Comparison of ENCODE assay signal across 35 mouse cellular contexts in genomic region chr19:46103437-46104186, GRCm38 (mm10). TPM values are rescaled to one million over a fixed set of nuclear protein-coding genes. Genes with fewer than 3 reads are reported as not detected.
DNase-seq lines count a peak whose midpoint lies in the region; ATAC-seq and TF ChIP-seq lines count a peak whose summit lies in the region.
"Had no signal": no experiment of that assay in that cellular context is flagged by ENCODE, and none has a peak within 500 bp of the region (broad histone marks: within the 10 kb centered on the region; RNA-seq: fewer than 3 reads in every experiment).

No protein-coding gene starts in this region.

- no peak for TF ChIP-seq CTCF in lung, embryonic 14.5 days (IDR thresholded peaks at IDR 0.05; ENCODE audit: low read depth)

- H3K4me3 ChIP-seq in lung, embryonic 14.5 days (ENCODE audit: low read depth, low read length): no peak overlapping the region
- H3K4me3 ChIP-seq: embryonic facial prominence, embryonic 12.5 days; hindbrain, embryonic 12.5 days; limb, embryonic 13.5 days; liver, embryonic 15.5 days; midbrain, embryonic 12.5 days; neural tube, embryonic 15.5 days; stomach, embryonic 15.5 days had no signal

- peak; percentile 56 for DNase-seq in heart, adult 11 months
- no peak for DNase-seq in heart, postnatal 25 days (ENCODE audit: low spot score)
- DNase-seq in lung, embryonic 14.5 days: peak; percentile 37
- no peak for DNase-seq in lung, postnatal 14 days
- peak; percentile 43 for DNase-seq in NIH3T3 (ENCODE audit: low read depth)
- DNase-seq in adrenal gland, postnatal 14 days: peak; percentile 75
- no peak for DNase-seq in gastrocnemius, postnatal 10 days
- DNase-seq: B cell, adult 2 months; cerebellum, adult 11-12 months; forebrain, postnatal 0 days; gastrocnemius, postnatal 36 days; kidney, postnatal 25 days; layer of hippocampus, postnatal 36 days; right cerebral cortex, adult 18-20 months; right cerebral cortex, postnatal 4 days; thymus, adult 18-20 months; thymus, postnatal 36 days had no signal

- no peak for ATAC-seq in lung, embryonic 14.5 days (ENCODE audit: insufficient read depth)
- ATAC-seq: activated CD4-positive, CD25-positive, alpha-beta regulatory T cell, adult 4 months; forebrain, postnatal 0 days; intestine, postnatal 0 days had no signal

- H3K4me1 ChIP-seq in lung, embryonic 14.5 days (ENCODE audit: insufficient read depth): no peaks in the 10 kb centered on the region
- H3K4me1 ChIP-seq: embryonic facial prominence, embryonic 12.5 days; hindbrain, embryonic 12.5 days; limb, embryonic 13.5 days; liver, embryonic 15.5 days; midbrain, embryonic 12.5 days; neural tube, embryonic 15.5 days; stomach, embryonic 15.5 days had no signal

- H3K27ac ChIP-seq in lung, embryonic 14.5 days (ENCODE audit: low read depth): no peak overlapping the region
- H3K27ac ChIP-seq: embryonic facial prominence, embryonic 12.5 days; hindbrain, embryonic 12.5 days; limb, embryonic 13.5 days; liver, embryonic 15.5 days; midbrain, embryonic 12.5 days; neural tube, embryonic 15.5 days; stomach, embryonic 15.5 days had no signal

- no peaks in the 10 kb centered on the region for H3K9me3 ChIP-seq in lung, embryonic 14.5 days (ENCODE audit: low read depth, low read length)
- H3K9me3 ChIP-seq: embryonic facial prominence, embryonic 12.5 days; G1E; hindbrain, embryonic 12.5 days; limb, embryonic 13.5 days; liver, embryonic 15.5 days; midbrain, embryonic 12.5 days; neural tube, embryonic 15.5 days; stomach, embryonic 15.5 days had no signal

- WGBS in lung, embryonic 14.5 days: 61% methylated on average over 6 of the region's 6 CpGs

- H3K27me3 ChIP-seq in lung, embryonic 14.5 days (ENCODE audit: insufficient read depth, low read length): no peaks in the 10 kb centered on the region
- H3K27me3 ChIP-seq: embryonic facial prominence, embryonic 12.5 days; hindbrain, embryonic 12.5 days; limb, embryonic 13.5 days; liver, embryonic 15.5 days; midbrain, embryonic 12.5 days; neural tube, embryonic 15.5 days; stomach, embryonic 15.5 days had no signal

- H3K36me3 ChIP-seq in lung, embryonic 14.5 days (ENCODE audit: insufficient read depth): no peaks in the 10 kb centered on the region
- H3K36me3 ChIP-seq: embryonic facial prominence, embryonic 12.5 days; G1E; hindbrain, embryonic 12.5 days; limb, embryonic 13.5 days; liver, embryonic 15.5 days; midbrain, embryonic 12.5 days; neural tube, embryonic 15.5 days; stomach, embryonic 15.5 days had no signal

- H3K9ac ChIP-seq in lung, embryonic 14.5 days: no peak overlapping the region
- H3K9ac ChIP-seq: embryonic facial prominence, embryonic 12.5 days; forebrain, postnatal 0 days; hindbrain, embryonic 12.5 days; limb, embryonic 13.5 days; liver, embryonic 15.5 days; midbrain, embryonic 12.5 days; neural tube, embryonic 15.5 days; stomach, embryonic 15.5 days had no signal

- intact Hi-C loops in heart, postnatal 25 days (cut with DNase I): no loop called here

- no peak overlapping the region for H3K4me2 ChIP-seq in lung, embryonic 14.5 days
- H3K4me2 ChIP-seq: embryonic facial prominence, embryonic 12.5 days; heart, embryonic 11.5 days; hindbrain, embryonic 12.5 days; limb, embryonic 13.5 days; liver, embryonic 15.5 days; midbrain, embryonic 12.5 days; neural tube, embryonic 15.5 days; stomach, embryonic 15.5 days had no signal

RNA-seq across cellular contexts. Expression of gene Nolc1, which starts 27.9 kb away (rescaled TPM):
- total RNA-seq in heart, postnatal 25 days (2021): 10 to 100 TPM; 14.9 to 16.6 TPM
- polyA plus RNA-seq in lung, embryonic 14.5 days (2014; fragmentation: Nextera tagmentation; extraction: Ambion mirVana): 99.3 and 105 TPM in 2 replicates
- 59.2 and 62.9 TPM in 2 replicates for total RNA-seq in adrenal gland, postnatal 14 days (2021)
- total RNA-seq in gastrocnemius, postnatal 10 days (2021): 10 to 100 TPM; 22.9 to 26.4 TPM

RNA-seq across cellular contexts. Expression of gene Elovl3, which starts 28.1 kb away (rescaled TPM):
- under 1 TPM in 1 of 2 experiments, not detected in 1; 0.22 TPM for total RNA-seq in heart, postnatal 25 days (2021)
- polyA plus RNA-seq in lung, embryonic 14.5 days (2014; fragmentation: Nextera tagmentation; extraction: Ambion mirVana): not detected in 2 replicates
- 7.4 and 8.7 TPM in 2 replicates for total RNA-seq in adrenal gland, postnatal 14 days (2021)
- total RNA-seq in gastrocnemius, postnatal 10 days (2021): not detected
- total RNA-seq: CH12.LX; forebrain, postnatal 0 days; G1E; gastrocnemius, postnatal 36 days; layer of hippocampus, adult 8-10 months; layer of hippocampus, postnatal 36 days; left cerebral cortex, postnatal 10 days; megakaryocyte, adult 5-6 weeks had no signal
- polyA plus RNA-seq: activated CD4-positive, CD25-positive, alpha-beta regulatory T cell, adult 4 months; G1E; heart, embryonic 11.5 days; heart, postnatal 0 days; hindbrain, embryonic 12.5 days; intestine, postnatal 0 days; kidney, embryonic 14.5 days; stomach, embryonic 15.5 days had no signal

RNA-seq across cellular contexts. Expression of gene Pitx3, which starts 44.5 kb away (rescaled TPM):
- under 1 TPM; 0.42 to 0.61 TPM for total RNA-seq in heart, postnatal 25 days (2021)
- 0.41 and 0.82 TPM in 2 replicates for polyA plus RNA-seq in lung, embryonic 14.5 days (2014; fragmentation: Nextera tagmentation; extraction: Ambion mirVana)
- total RNA-seq in adrenal gland, postnatal 14 days (2021): 0.26 TPM in 1 of 2 replicates, not detected in the other
- total RNA-seq in gastrocnemius, postnatal 10 days (2021): 10 to 100 TPM; 19.0 to 21.6 TPM
- total RNA-seq: CH12.LX; forebrain, postnatal 0 days; G1E; layer of hippocampus, adult 8-10 months; layer of hippocampus, postnatal 36 days; left cerebral cortex, postnatal 10 days; megakaryocyte, adult 5-6 weeks had no signal
- polyA plus RNA-seq: activated CD4-positive, CD25-positive, alpha-beta regulatory T cell, adult 4 months; forebrain, embryonic 11.5 days; G1E; heart, postnatal 0 days; intestine, postnatal 0 days; kidney, embryonic 14.5 days; stomach, embryonic 15.5 days had no signal

RNA-seq across cellular contexts. Expression of gene Gbf1, which starts 48.7 kb away (rescaled TPM):
- total RNA-seq in heart, postnatal 25 days (2021): 10 to 100 TPM; 44.1 to 49.0 TPM
- 63.6 and 66.4 TPM in 2 replicates for polyA plus RNA-seq in lung, embryonic 14.5 days (2014; fragmentation: Nextera tagmentation; extraction: Ambion mirVana)
- total RNA-seq in adrenal gland, postnatal 14 days (2021): 62.8 and 74.8 TPM in 2 replicates
- 10 to 100 TPM; 54.9 to 62.5 TPM for total RNA-seq in gastrocnemius, postnatal 10 days (2021)

RNA-seq across cellular contexts. Expression of gene Ldb1, which starts 58.6 kb away (rescaled TPM):
- total RNA-seq in heart, postnatal 25 days (2021): 10 to 100 TPM; 40.3 to 44.7 TPM
- polyA plus RNA-seq in lung, embryonic 14.5 days (2014; fragmentation: Nextera tagmentation; extraction: Ambion mirVana): 86.7 and 87.7 TPM in 2 replicates
- total RNA-seq in adrenal gland, postnatal 14 days (2021): 63.1 and 82.7 TPM in 2 replicates
- 10 to 100 TPM; 36.2 to 50.3 TPM for total RNA-seq in gastrocnemius, postnatal 10 days (2021)

Comparison
In these comparisons a context has a peak if more than half of its experiments do, and no peak if none do; other contexts are left out.
1. DNase-seq: peak in heart, adult 11 months (single experiment), lung, embryonic 14.5 days (single experiment), NIH3T3 (single experiment) and adrenal gland, postnatal 14 days (single experiment); none in heart, postnatal 25 days (single experiment), lung, postnatal 14 days (single experiment) and gastrocnemius, postnatal 10 days (single experiment).
2. RNA of gene Pitx3, which starts 44.5 kb away (total RNA-seq): 19.0 to 21.6 TPM in gastrocnemius, postnatal 10 days; 0.42 to 0.61 TPM in heart, postnatal 25 days and 0.26 TPM in adrenal gland, postnatal 14 days; every median in the first group is over 10 times any median in the second.